In genomic region chr4:114504227-114505041, GRCm38 (mm10) we compare ENCODE assay signal across 15 mouse cellular contexts.
DNase-seq lines count a peak whose midpoint lies in the region; ATAC-seq and TF ChIP-seq lines count a peak whose summit lies in the region.
"Had no signal": no experiment of that assay in that cellular context is flagged by ENCODE, and none has a peak within 500 bp of the region (broad histone marks: within the 10 kb centered on the region; RNA-seq: fewer than 3 reads in every experiment).

No protein-coding gene starts in this region.

- no peaks in the 10 kb centered on the region for H3K36me3 ChIP-seq in limb, embryonic 11.5 days (ENCODE audit: control insufficient read depth, insufficient read depth, low read length)
- no peaks in the 10 kb centered on the region for H3K36me3 ChIP-seq in limb, embryonic 10.5 days
- H3K36me3 ChIP-seq in embryonic facial prominence, embryonic 15.5 days = no peaks in the 10 kb centered on the region
- H3K36me3 ChIP-seq in kidney, postnatal 0 days (ENCODE audit: insufficient read depth, low read length) = no peaks in the 10 kb centered on the region
- H3K36me3 ChIP-seq: G1E had no signal

- no peak overlapping the region for H3K9ac ChIP-seq in limb, embryonic 11.5 days (ENCODE audit: low read length)
- H3K9ac ChIP-seq in embryonic facial prominence, embryonic 15.5 days = no peak overlapping the region
- H3K9ac ChIP-seq in kidney, postnatal 0 days (ENCODE audit: low read depth, low read length) = no peak overlapping the region
- H3K9ac ChIP-seq: liver, postnatal 0 days had no signal

- H3K4me2 ChIP-seq in limb, embryonic 11.5 days (ENCODE audit: low read depth, severe bottlenecking) = no peak overlapping the region
- H3K4me2 ChIP-seq in embryonic facial prominence, embryonic 15.5 days (replicated peaks) = no peak overlapping the region
- H3K4me2 ChIP-seq in kidney, postnatal 0 days (ENCODE audit: low read length) = no peak overlapping the region

- no peak overlapping the region for H3K27ac ChIP-seq in limb, embryonic 11.5 days (replicated peaks; ENCODE audit: low read depth, low read length)
- no peak overlapping the region for H3K27ac ChIP-seq in limb, embryonic 10.5 days
- no peak overlapping the region for H3K27ac ChIP-seq in embryonic facial prominence, embryonic 15.5 days (replicated peaks)
- no peak overlapping the region for H3K27ac ChIP-seq in kidney, postnatal 0 days

- 51% methylated on average over 11 of the region's 11 CpGs for WGBS in limb, embryonic 11.5 days
- WGBS in limb, embryonic 10.5 days = 55% methylated on average over 11 of the region's 11 CpGs
- 49% methylated on average over 11 of the region's 11 CpGs for WGBS in embryonic facial prominence, embryonic 15.5 days
- 71% methylated on average over 11 of the region's 11 CpGs for WGBS in kidney, postnatal 0 days

- no peak for TF ChIP-seq CTCF in kidney, postnatal 0 days (IDR thresholded peaks at IDR 0.05; ENCODE audit: low read depth)

- no peaks in the 10 kb centered on the region for H3K9me3 ChIP-seq in limb, embryonic 11.5 days (ENCODE audit: control insufficient read depth, low read length)
- no peaks in the 10 kb centered on the region for H3K9me3 ChIP-seq in limb, embryonic 10.5 days (replicated peaks)
- H3K9me3 ChIP-seq in embryonic facial prominence, embryonic 15.5 days (replicated peaks) = no peaks in the 10 kb centered on the region
- no peaks in the 10 kb centered on the region for H3K9me3 ChIP-seq in kidney, postnatal 0 days (replicated peaks; ENCODE audit: low read length)

- no peak overlapping the region for H3K4me3 ChIP-seq in limb, embryonic 11.5 days (ENCODE audit: low read depth, low read length)
- H3K4me3 ChIP-seq in limb, embryonic 10.5 days = no peak overlapping the region
- H3K4me3 ChIP-seq in embryonic facial prominence, embryonic 15.5 days (replicated peaks) = no peak overlapping the region
- no peak overlapping the region for H3K4me3 ChIP-seq in kidney, postnatal 0 days (replicated peaks; ENCODE audit: low read depth, low read length)

- DNase-seq in cerebellum, postnatal 10 days = peak; percentile 24 to 54
- no peak for DNase-seq in cerebellum, postnatal 4 days (ENCODE audit: low spot score in 2 of 2)
- DNase-seq in limb, embryonic 11.5 days (ENCODE audit: low spot score) = no peak
- DNase-seq in limb, embryonic 10.5 days (ENCODE audit: low spot score) = no peak
- no peak for DNase-seq in kidney, postnatal 0 days (ENCODE audit: low spot score)
- DNase-seq in thymus, postnatal 36 days = no peak
- no peak for DNase-seq in liver
- DNase-seq: heart, adult 18-20 months; layer of hippocampus, postnatal 36 days; liver, postnatal 0 days; thymus, adult 2 months had no signal

- ATAC-seq in limb, embryonic 11.5 days (ENCODE audit: insufficient number of reproducible peaks, low FRiP score, low TSS enrichment, low read depth) = peak; percentile 31; the same call in 1 of the 2 replicates
- peak; percentile 72 for ATAC-seq in embryonic facial prominence, embryonic 15.5 days (ENCODE audit: insufficient number of reproducible peaks, low FRiP score, low TSS enrichment, low read depth)
- ATAC-seq in kidney, postnatal 0 days (replicated peaks; ENCODE audit: low FRiP score, low read depth) = peak; percentile 55
- ATAC-seq: activated CD4-positive, CD25-positive, alpha-beta regulatory T cell, adult 4 months; inflammation-experienced regulatory T-cells, adult 6 months; liver, postnatal 0 days had no signal

- peaks cover 6% of the 10 kb centered on the region; the same call in 1 of the 2 replicates for H3K4me1 ChIP-seq in limb, embryonic 11.5 days (ENCODE audit: control insufficient read depth, insufficient read depth, low read length)
- H3K4me1 ChIP-seq in limb, embryonic 10.5 days = peaks cover 14% of the 10 kb centered on the region
- peaks cover 10% of the 10 kb centered on the region; the same call in 1 of the 2 replicates for H3K4me1 ChIP-seq in embryonic facial prominence, embryonic 15.5 days
- no peaks in the 10 kb centered on the region for H3K4me1 ChIP-seq in kidney, postnatal 0 days (replicated peaks; ENCODE audit: insufficient read depth, low read length)

- H3K27me3 ChIP-seq in limb, embryonic 11.5 days (ENCODE audit: control insufficient read depth, insufficient read depth, low read length) = no peaks in the 10 kb centered on the region
- H3K27me3 ChIP-seq in limb, embryonic 10.5 days (ENCODE audit: low read depth, poor library complexity, severe bottlenecking) = peaks cover 50% of the 10 kb centered on the region
- no peaks in the 10 kb centered on the region for H3K27me3 ChIP-seq in embryonic facial prominence, embryonic 15.5 days
- H3K27me3 ChIP-seq in kidney, postnatal 0 days (ENCODE audit: insufficient read depth, low read length) = no peaks in the 10 kb centered on the region

Comparison
In these comparisons a context has a peak if more than half of its experiments do, and no peak if none do; other contexts are left out.
1. DNase-seq: peak in cerebellum, postnatal 10 days (2 of 2); none in cerebellum, postnatal 4 days (0 of 2), limb, embryonic 11.5 days (single experiment), limb, embryonic 10.5 days (single experiment), kidney, postnatal 0 days (single experiment), thymus, postnatal 36 days (0 of 2) and liver (single experiment).
2. Peak in every context shown above with its lines, with median percentiles within 50 percentile points of each other: ATAC-seq.